Mouse (Mus musculus) CD8-positive naive resting alpha-beta T cell, adult 57 days (primary cell): ENCODE measurements around the gene Suox. TPM values are rescaled to one million over a fixed set of nuclear protein-coding genes. Genes with fewer than 3 reads are reported as not detected.

Experiments
- total RNA-seq: library from RNA; stranded (reverse); gene quantifications from one replicate; pipeline ENCODE4 v1.2.4, GENCODE M21; 2023

Gene Suox
- 10.3 TPM for total RNA-seq

DNA sequence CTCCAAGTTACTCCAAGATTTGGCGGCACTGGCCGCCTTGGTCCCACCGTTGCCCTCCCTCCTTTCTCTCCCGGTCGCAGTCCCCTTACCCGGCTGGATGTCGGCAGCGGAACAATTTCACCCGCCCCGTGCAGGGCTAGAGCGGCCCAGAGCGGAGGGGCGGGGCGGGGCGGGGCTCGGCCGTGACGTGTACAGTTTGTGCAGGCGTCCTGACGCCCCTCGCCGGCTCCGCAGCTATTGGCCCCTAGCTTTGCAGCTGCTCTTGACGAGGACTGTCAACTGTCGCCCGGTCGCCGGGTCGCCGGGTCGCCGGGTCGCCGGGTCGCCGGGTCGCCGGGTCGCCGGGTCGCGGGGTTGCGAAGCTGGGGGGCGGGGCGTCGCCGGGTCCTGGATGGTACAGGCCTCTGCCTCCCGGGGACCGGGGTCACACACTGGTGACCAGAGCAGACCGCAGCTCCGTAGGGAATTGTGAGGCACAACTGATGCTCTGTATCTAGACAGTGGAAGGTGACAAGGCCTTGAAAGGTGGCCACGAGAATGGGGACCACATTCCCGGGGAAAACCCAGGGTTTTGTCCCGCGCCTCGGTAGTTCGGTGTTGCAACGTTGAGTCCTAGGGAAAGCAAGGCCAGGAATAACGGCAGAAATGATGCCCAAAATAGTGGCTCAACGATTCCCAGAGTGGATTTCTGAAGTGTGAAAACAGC, at the start of gene Suox:
Suox (minus strand) TSS at position 311 of the 706 bp plus-strand sequence.

GRCm38 (mm10) chr10:128704491-128705316, 30.8 kb upstream of the Suox start, which contains the start of gene Cdk2:
TSS of gene Cdk2 (minus strand) at chr10:128705031.

GRCm38 (mm10) chr10:128703895-128704294, 30.0 kb upstream of the Suox start, which contains the start of gene Pmel:
TSS of gene Pmel (plus strand) at chr10:128704195.

DNA sequence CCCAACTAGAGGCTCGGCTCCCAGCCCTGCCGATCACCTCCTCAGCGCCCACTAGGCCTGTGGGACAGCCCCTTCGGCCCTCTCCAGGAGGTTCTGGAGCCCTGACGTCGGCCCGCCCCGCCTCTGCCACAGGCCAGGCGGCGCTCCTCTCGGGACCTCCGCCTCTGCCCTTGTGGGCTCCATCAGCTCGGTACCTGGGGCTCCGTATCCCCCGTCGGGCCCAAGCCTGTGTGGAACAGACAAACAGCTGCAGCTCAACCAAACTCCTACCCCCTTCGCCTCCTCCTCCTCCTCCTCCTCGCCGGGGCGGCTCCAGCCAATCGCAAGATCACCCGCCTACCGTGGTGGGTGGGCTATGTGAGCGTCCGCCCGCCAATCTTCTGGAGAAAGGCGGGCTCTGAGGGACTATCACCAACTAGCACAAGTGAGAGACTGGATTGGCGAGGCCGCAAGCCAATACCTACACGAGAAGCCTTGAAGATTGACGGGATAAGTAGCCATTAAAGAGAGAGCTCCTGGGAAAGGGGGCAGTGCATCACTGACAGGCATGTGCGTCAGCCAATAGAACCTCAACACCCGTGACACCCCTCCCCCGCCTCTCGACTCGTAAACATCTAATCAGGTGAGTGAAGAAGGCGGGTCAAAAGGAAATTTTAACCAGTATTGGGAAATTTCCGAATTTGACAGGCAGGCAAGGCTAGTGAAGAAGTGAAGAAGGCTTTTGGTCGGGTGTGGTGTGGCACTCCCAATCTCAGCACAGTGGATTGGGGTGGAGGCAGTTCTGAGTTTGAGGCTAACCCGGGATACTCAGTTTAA, 22.3 kb upstream of the Suox start, which contains the start of gene Rab5b:
Rab5b (minus strand) TSS at position 273 of the 816 bp plus-strand sequence.

DNA sequence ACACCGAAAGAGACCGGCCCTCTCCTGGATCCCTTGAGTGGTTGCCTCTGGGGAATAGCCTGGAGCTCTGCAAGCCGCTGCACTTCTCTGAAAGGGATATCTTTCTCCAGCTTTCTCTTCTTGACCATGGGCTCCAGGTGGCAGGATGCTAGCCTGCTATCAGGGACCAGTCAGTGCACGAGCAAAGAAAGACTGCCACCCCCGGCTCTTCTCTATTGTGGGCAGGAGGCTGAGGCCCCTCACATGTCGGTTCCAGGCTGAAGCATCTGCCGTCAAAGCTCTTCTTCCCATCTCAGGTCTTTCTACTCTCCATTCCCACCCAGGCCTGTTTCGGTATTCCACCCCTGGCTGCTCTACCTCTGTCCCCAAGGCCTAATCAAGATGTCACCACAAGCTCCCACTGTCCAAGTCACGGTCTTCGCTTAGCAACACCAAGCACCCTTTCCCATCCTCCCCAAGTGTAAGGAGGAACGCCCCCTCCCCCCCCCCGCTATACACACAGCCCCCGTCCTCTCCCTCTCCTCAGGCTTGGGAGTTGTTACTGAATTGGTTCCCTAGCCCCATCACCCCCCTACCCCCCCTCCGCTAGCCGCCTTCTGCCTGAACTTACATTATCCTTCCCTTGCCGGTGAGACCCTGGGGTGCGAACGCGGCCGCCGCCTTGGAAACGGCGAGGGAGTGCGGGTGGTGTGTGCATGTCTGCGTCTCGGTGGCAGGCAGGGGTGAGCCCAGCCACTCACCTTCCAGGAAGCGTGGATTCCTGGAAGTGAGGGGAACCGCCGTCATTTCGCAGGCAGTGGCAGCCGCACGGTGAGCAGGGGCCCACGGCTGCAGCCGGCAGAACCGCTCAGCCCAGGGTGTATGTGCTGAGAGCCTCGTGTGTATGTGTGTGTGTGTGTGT, 28.5 kb downstream of the Suox start, which contains the start of gene Ikzf4:
Ikzf4 (minus strand) TSS at position 881 of the 901 bp plus-strand sequence.

GRCm38 (mm10) chr10:128626311-128627310, 47.3 kb downstream of the Suox start, which contains the start of gene Rps26:
TSS of gene Rps26 (minus strand) at chr10:128626747.

Other genes starting within 250 kb of the Suox start
- gene Smarcc2, start 214.8 kb downstream of the Suox start, total RNA-seq, result 114 TPM
- gene Myl6, start 179.9 kb downstream of the Suox start, total RNA-seq, result 626 TPM
- gene Myl6b, start 175.4 kb downstream of the Suox start, total RNA-seq, result not detected
- gene Esyt1, start 148.2 kb downstream of the Suox start, total RNA-seq, result 290 TPM
- 33.3 TPM for gene Zc3h10, start 126.3 kb downstream of the Suox start, total RNA-seq
- 4,677 TPM for gene Rpl41, start 124.8 kb downstream of the Suox start, total RNA-seq
- 73.7 TPM for gene Pa2g4, start 108.1 kb downstream of the Suox start, total RNA-seq
- 0.80 TPM for gene Erbb3, start 84.4 kb downstream of the Suox start, total RNA-seq
- gene Rps26, start 47.3 kb downstream of the Suox start, total RNA-seq, result 1,628 TPM
- 2.2 TPM for gene Ikzf4, start 28.1 kb downstream of the Suox start, total RNA-seq
- 32.0 TPM for gene Rab5b, start 22.2 kb upstream of the Suox start, total RNA-seq
- gene Pmel, start 30.1 kb upstream of the Suox start, total RNA-seq, result not detected
- gene Cdk2, start 31.0 kb upstream of the Suox start, total RNA-seq, result 21.7 TPM
- 775 TPM for gene Dgka, start 70.8 kb upstream of the Suox start, total RNA-seq
- 81.7 TPM for gene Pym1, start 73.8 kb upstream of the Suox start, total RNA-seq
- gene Mmp19, start 116.8 kb upstream of the Suox start, total RNA-seq, result 0.24 TPM
- 56.7 TPM for gene Dnajc14, start 130.0 kb upstream of the Suox start, total RNA-seq
- 10.0 TPM for gene Tmem198b, start 130.3 kb upstream of the Suox start, total RNA-seq
- 61.5 TPM for gene Sarnp, start 143.3 kb upstream of the Suox start, total RNA-seq
- gene Ormdl2, start 147.6 kb upstream of the Suox start, total RNA-seq, result 23.2 TPM
- gene Gdf11, start 217.6 kb upstream of the Suox start, total RNA-seq, result 6.6 TPM
- 0.52 TPM for gene Cd63, start 226.9 kb upstream of the Suox start, total RNA-seq
- 7.5 TPM for gene Rdh5, start 248.8 kb upstream of the Suox start, total RNA-seq
- gene Bloc1s1, start 250.0 kb upstream of the Suox start, total RNA-seq, result 54.5 TPM